Comparison of ENCODE assay signal across 23 mouse cellular contexts in genomic region chr19:15158653-15159052, GRCm38 (mm10).
DNase-seq lines count a peak whose midpoint lies in the region; TF ChIP-seq lines count a peak whose summit lies in the region.
"Had no signal": no experiment of that assay in that cellular context is flagged by ENCODE, and none has a peak within 500 bp of the region (broad histone marks: within the 10 kb centered on the region; RNA-seq: fewer than 3 reads in every experiment).

No protein-coding gene starts in this region.

- dilution Hi-C loops in CH12.LX (cut with MboI; ENCODE audit: extremely low pct_ligation_motif_present, extremely low pct_unique_long_range_greater_than_20kb, low sequenced_read_pairs), result no loop called here

- peak; percentile 8 for DNase-seq in layer of hippocampus, adult 11-12 months (ENCODE audit: low spot score)
- DNase-seq in layer of hippocampus, adult 9-10 months (ENCODE audit: low spot score), result no peak
- DNase-seq in CH12.LX (ENCODE audit: extremely low read depth), result peak; percentile 33
- DNase-seq in brain, embryonic 14.5 days (ENCODE audit: low read depth), result peak; percentile 80
- DNase-seq in left cerebral cortex, adult 9 months (ENCODE audit: low spot score in 2 of 2), result peak; percentile 23 to 28
- no peak for DNase-seq in adrenal gland, postnatal 25 days
- DNase-seq in kidney, adult 11 months, result no peak
- DNase-seq: adrenal gland, adult 2 months; cerebellum, adult 11-12 months; cerebellum, postnatal 14 days; heart, postnatal 14 days; kidney, adult 8-10 months; kidney, postnatal 36 days; lung, postnatal 10 days; spleen, adult 18-20 months; thymus, adult 18-20 months had no signal

- no peaks in the 10 kb centered on the region for H3K36me3 ChIP-seq in CH12.LX (replicated peaks in 1 of 2; ENCODE audit: control insufficient read depth in 1 of 2, insufficient read depth in 1 of 2, low read length in 1 of 2)
- H3K36me3 ChIP-seq: embryonic facial prominence, embryonic 13.5 days; heart, embryonic 12.5 days; hindbrain, embryonic 13.5 days; limb, embryonic 10.5 days; midbrain, embryonic 13.5 days; neural tube, embryonic 12.5 days had no signal

- H3K27me3 ChIP-seq in CH12.LX (replicated peaks), result no peaks in the 10 kb centered on the region
- H3K27me3 ChIP-seq: embryonic facial prominence, embryonic 13.5 days; heart, embryonic 12.5 days; hindbrain, embryonic 13.5 days; midbrain, embryonic 13.5 days; neural tube, embryonic 12.5 days had no signal

- H3K9me3 ChIP-seq in CH12.LX (replicated peaks; ENCODE audit: low read length), result no peaks in the 10 kb centered on the region
- H3K9me3 ChIP-seq: embryonic facial prominence, embryonic 13.5 days; heart, embryonic 12.5 days; hindbrain, embryonic 13.5 days; limb, embryonic 10.5 days; midbrain, embryonic 13.5 days; neural tube, embryonic 12.5 days had no signal

- no peak for TF ChIP-seq RAD21 in CH12.LX (IDR thresholded peaks at IDR 0.05; ENCODE audit: low read depth, low read length)

- TF ChIP-seq EP300 in CH12.LX (IDR thresholded peaks at IDR 0.05; ENCODE audit: low read length), result no peak

- peak overlapping the region; percentile 22; the same call in 1 of the 2 replicates for H3K4me2 ChIP-seq in CH12.LX (ENCODE audit: insufficient read depth, low read depth, poor library complexity, severe bottlenecking)
- H3K4me2 ChIP-seq: embryonic facial prominence, embryonic 13.5 days; heart, embryonic 12.5 days; hindbrain, embryonic 13.5 days; midbrain, embryonic 13.5 days; neural tube, embryonic 12.5 days had no signal

- H3K27ac ChIP-seq in CH12.LX (ENCODE audit: insufficient read depth, low read depth), result no peak overlapping the region
- H3K27ac ChIP-seq: embryonic facial prominence, embryonic 13.5 days; hindbrain, embryonic 13.5 days; limb, embryonic 10.5 days; midbrain, embryonic 13.5 days; neural tube, embryonic 12.5 days had no signal

- TF ChIP-seq POLR2A in CH12.LX (IDR thresholded peaks at IDR 0.05; ENCODE audit: low read depth, low read length), result no peak
- TF ChIP-seq POLR2A in brain, embryonic 14.5 days (IDR thresholded peaks at IDR 0.05; ENCODE audit: borderline replicate concordance, extremely low read depth, insufficient read depth, insufficient read length, poor library complexity, severe bottlenecking), result no peak

- H3K4me1 ChIP-seq in CH12.LX (ENCODE audit: control insufficient read depth in 1 of 2, insufficient read depth in 2 of 2), result peaks cover 7 to 26% of the 10 kb centered on the region in 2 experiments
- H3K4me1 ChIP-seq: heart, embryonic 12.5 days; hindbrain, embryonic 13.5 days; limb, embryonic 10.5 days; midbrain, embryonic 13.5 days; neural tube, embryonic 12.5 days had no signal

- no peak for TF ChIP-seq CTCF in CH12.LX (conservative IDR thresholded peaks at IDR 0.05 in 1 of 2, IDR thresholded peaks at IDR 0.05 in 1 of 2; ENCODE audit: low read depth in 2 of 2, low read length in 2 of 2)
- no peak for TF ChIP-seq CTCF in brain, embryonic 14.5 days (IDR thresholded peaks at IDR 0.05; ENCODE audit: borderline replicate concordance, extremely low read depth, insufficient read depth, insufficient read length)

- H3K79me2 ChIP-seq in CH12.LX (replicated peaks; ENCODE audit: control insufficient read depth, extremely low read depth, insufficient read depth, poor library complexity, severe bottlenecking), result no peaks in the 10 kb centered on the region

- no peak overlapping the region for H3K9ac ChIP-seq in CH12.LX (ENCODE audit: insufficient read depth, low read depth)
- H3K9ac ChIP-seq: embryonic facial prominence, embryonic 13.5 days; heart, embryonic 12.5 days; hindbrain, embryonic 13.5 days; liver, postnatal 0 days; midbrain, embryonic 13.5 days; neural tube, embryonic 12.5 days had no signal

- H3K4me3 ChIP-seq in CH12.LX (replicated peaks in 1 of 3; ENCODE audit: low read depth in 2 of 3, low read length in 2 of 3, poor library complexity in 1 of 3), result peak overlapping the region in 1 of 3 experiments; percentile 25
- H3K4me3 ChIP-seq: embryonic facial prominence, embryonic 13.5 days; heart, embryonic 12.5 days; hindbrain, embryonic 13.5 days; limb, embryonic 10.5 days; midbrain, embryonic 13.5 days; neural tube, embryonic 12.5 days had no signal

- in situ Hi-C loops in CH12.LX (cut with MboI; ENCODE audit: low pct_ligation_motif_present, low pct_unique_long_range_greater_than_20kb, low sequenced_read_pairs), result no loop called here

TF ChIP-seq in CH12.LX, 34 proteins besides CTCF, POLR2A, EP300 and RAD21:
- TF ChIP-seq ELF1 (IDR thresholded peaks at IDR 0.05; ENCODE audit: low read depth, low read length) (no peak), IRF4 (IDR thresholded peaks at IDR 0.05; ENCODE audit: low read depth, low read length) (0 out of 2 replicates have a peak, but pooled peaks have one; percentile 13), RCOR1 (conservative IDR thresholded peaks at IDR 0.05; ENCODE audit: low read depth, low read length) (no peak)
TF ChIP-seq in CH12.LX: peak in this region for 1.

Comparison
In these comparisons a context has a peak if more than half of its experiments do, and no peak if none do; other contexts are left out.
1. DNase-seq: peak in layer of hippocampus, adult 11-12 months (single experiment), CH12.LX (single experiment), brain, embryonic 14.5 days (single experiment) and left cerebral cortex, adult 9 months (2 of 2); none in layer of hippocampus, adult 9-10 months (single experiment), adrenal gland, postnatal 25 days (single experiment) and kidney, adult 11 months (single experiment).